Mouse (Mus musculus) limb, embryonic 15.5 days (tissue): ENCODE measurements around the gene Cblb. TPM values are rescaled to one million over a fixed set of nuclear protein-coding genes. Genes with fewer than 3 reads are reported as not detected.

Experiments used
- ATAC-seq: fragments of 200-750 bp; cut with Nextera tagmentation; 2 replicates; pipeline ENCODE4 v1.8.0; 2017; ENCODE audit warnings: low read depth, moderate TSS enrichment; ENCODE audit not compliant: insufficient number of reproducible peaks, low FRiP score, low TSS enrichment
- H3K27ac ChIP-seq: fragments of 300-500 bp; sonication (generic); 2 replicates; pipeline ENCODE4 v1.5.1; 2015; ENCODE audit warnings: moderate library complexity, mild to moderate bottlenecking, inconsistent platforms
- H3K27me3 ChIP-seq: fragments of 300-500 bp; sonication (generic); 2 replicates; pipeline ENCODE4 v1.6.1; 2015; ENCODE audit warnings: inconsistent platforms
- H3K36me3 ChIP-seq: fragments of 300-500 bp; sonication (generic); 2 replicates; pipeline ENCODE4 v1.6.1; 2015; ENCODE audit warnings: inconsistent platforms
- H3K4me1 ChIP-seq: fragments of 300-500 bp; sonication (generic); 2 replicates; pipeline ENCODE4 v1.6.1; 2015; ENCODE audit warnings: inconsistent platforms
- H3K4me2 ChIP-seq: fragments of 300-500 bp; sonication (generic); 2 replicates; pipeline ENCODE4 v1.6.1; 2015; ENCODE audit warnings: mild to moderate bottlenecking, inconsistent platforms
- H3K4me3 ChIP-seq: fragments of 300-500 bp; sonication (generic); 2 replicates; pipeline ENCODE4 v1.5.1; 2015; ENCODE audit warnings: mild to moderate bottlenecking, inconsistent platforms
- H3K9ac ChIP-seq: fragments of 300-500 bp; sonication (generic); 2 replicates; pipeline ENCODE4 v1.6.1; 2015; ENCODE audit warnings: inconsistent platforms
- H3K9me3 ChIP-seq: fragments of 300-500 bp; sonication (generic); 2 replicates; pipeline ENCODE4 v1.6.1; 2016; ENCODE audit warnings: inconsistent platforms
- WGBS: fragments of 180-500 bp; shearing (Covaris S2); methylation state at CpG from one replicate; pipeline ENCODE4 v1.1.7; 2015; 5-methylcytosine and 5-hydroxymethylcytosine counted together
- polyA plus RNA-seq: library from polyadenylated mRNA; unstranded; fragments of >200 nt; fragmentation: Nextera tagmentation; extraction: Ambion mirVana; gene quantifications from 2 replicates; pipeline ENCODE4 v1.2.1, GENCODE M21; 2015

Cblb gene
- polyA plus RNA-seq, 1 experiment from 2014 or later = 15.2 TPM

- ATAC-seq = no peak
- H3K4me3 ChIP-seq = no peak overlapping the region
- H3K27me3 ChIP-seq = no peaks in the 10 kb centered on the region
- H3K4me1 ChIP-seq = no peaks in the 10 kb centered on the region
- no peak overlapping the region for H3K9ac ChIP-seq
- H3K9me3 ChIP-seq = no peaks in the 10 kb centered on the region
- no peak overlapping the region for H3K27ac ChIP-seq
- 71% methylated on average over 4 of the region's 4 CpGs for WGBS
- H3K4me2 ChIP-seq = no peak overlapping the region
- no peaks in the 10 kb centered on the region for H3K36me3 ChIP-seq
Observed at GRCm38 (mm10) chr16:52250196-52250595, 219.2 kb downstream of the Cblb start.

- H3K27ac ChIP-seq = no peak overlapping the region
- no peaks in the 10 kb centered on the region for H3K4me1 ChIP-seq
- H3K4me3 ChIP-seq = no peak overlapping the region
- ATAC-seq = no peak
- no peaks in the 10 kb centered on the region for H3K9me3 ChIP-seq
- H3K4me2 ChIP-seq = no peak overlapping the region
- H3K27me3 ChIP-seq = no peaks in the 10 kb centered on the region
- WGBS = 80% methylated on average over 4 of the region's 4 CpGs
- H3K9ac ChIP-seq = no peak overlapping the region
- no peaks in the 10 kb centered on the region for H3K36me3 ChIP-seq
Observed at GRCm38 (mm10) chr16:52250935-52251334, 219.9 kb downstream of the Cblb start.
